Mouse (Mus musculus): ENCODE measurements around the gene Zfp36l1.

Zfp36l1 gene

DNA sequence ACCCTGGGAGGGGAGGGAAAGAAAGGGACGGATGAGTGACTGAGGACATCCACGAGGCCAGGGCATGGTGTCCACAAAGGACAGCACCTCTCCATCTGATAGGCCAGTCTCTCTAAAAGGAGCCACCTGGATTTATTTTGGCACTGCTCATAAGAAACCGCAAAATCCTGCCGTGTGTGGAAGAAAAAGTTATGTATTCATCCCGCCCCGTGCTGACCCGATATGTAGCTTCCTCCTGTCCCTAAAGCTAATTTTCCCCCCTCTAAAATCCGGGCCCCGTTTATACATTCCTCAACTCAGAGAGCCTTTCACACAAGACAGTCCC lies 2.3 kb downstream of the Zfp36l1 start:
- DNase-seq (ENCODE audit: low spot score): peak; percentile 66

DNA sequence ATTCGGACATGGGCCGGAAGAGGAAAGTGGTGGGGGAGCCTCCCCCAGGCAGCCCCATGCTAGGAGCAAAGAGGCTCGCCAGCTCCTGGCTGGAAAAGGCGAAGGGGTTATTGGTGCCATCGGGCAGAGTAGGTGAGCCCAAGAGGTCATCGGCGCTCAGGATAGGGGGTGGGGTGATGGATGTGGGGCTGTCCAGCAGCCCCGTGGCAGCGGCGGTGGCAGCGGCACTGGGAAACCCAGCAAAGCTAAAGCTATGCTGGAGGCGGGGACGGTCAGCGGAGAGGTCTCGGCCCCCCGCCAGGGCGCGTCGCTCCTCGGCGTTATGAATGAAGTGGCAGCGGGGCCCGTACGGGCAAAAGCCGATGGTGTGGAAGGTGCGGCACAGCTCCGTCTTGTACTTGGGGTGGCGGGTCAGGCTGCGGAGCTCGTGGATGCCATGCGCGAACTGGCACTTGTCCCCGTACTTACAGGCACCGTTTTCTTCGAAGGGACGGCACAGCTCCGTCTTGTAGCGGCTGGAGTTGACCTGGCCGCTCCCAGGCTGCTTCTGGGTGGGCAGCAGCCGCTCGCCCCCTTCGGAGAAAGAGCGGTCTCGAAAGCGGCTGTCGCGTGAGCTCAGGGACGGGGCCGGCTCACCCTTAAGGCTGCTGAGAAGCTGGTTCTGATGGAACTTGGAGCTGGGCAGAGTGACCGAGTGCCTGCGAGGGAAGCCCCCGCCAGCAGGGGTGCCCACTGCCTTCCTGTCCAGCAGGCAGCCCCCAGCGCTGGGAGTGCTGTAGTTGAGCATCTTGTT lies 2.9 kb downstream of the Zfp36l1 start:
- DNase-seq (ENCODE audit: low spot score): peak; percentile 53

DNA sequence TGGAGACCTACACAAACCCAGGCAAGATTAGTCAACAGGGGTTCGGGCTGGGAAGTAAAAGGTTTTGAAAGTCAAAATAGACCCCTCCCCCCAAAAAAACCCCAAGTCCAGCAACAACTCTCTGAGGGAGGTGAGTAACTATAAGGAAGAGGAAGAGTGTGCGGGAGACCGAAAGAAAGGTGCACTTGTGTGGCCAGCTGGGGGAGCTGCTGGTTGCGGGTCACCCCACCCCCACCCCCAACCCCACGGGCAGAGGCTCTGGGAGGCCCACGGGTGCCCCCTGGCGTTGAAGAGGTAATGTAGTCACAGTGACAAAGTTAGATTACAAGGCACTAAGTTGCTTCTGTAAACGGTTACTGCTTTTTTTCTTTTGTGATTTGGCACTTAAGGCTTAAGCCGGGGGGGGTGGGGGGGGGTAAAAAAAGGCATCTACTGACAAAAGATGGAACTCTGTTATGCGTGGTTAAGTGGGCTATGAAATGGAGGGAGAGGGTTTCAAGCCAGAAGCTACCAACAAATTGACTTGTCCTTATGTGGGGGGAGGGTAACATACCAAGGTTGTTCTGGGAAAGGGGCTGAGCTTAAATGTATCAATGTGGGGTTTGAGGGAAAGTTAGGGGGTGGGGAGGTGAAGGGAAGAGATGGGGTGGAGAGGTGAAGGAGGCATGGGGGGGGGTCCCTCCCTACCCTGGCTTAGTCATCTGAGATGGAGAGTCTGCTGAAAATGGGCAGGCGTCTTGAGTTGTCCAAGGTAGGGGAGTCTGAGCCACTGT lies 3.7 kb downstream of the Zfp36l1 start:
- DNase-seq (ENCODE audit: low spot score): peak; percentile 77

DNA sequence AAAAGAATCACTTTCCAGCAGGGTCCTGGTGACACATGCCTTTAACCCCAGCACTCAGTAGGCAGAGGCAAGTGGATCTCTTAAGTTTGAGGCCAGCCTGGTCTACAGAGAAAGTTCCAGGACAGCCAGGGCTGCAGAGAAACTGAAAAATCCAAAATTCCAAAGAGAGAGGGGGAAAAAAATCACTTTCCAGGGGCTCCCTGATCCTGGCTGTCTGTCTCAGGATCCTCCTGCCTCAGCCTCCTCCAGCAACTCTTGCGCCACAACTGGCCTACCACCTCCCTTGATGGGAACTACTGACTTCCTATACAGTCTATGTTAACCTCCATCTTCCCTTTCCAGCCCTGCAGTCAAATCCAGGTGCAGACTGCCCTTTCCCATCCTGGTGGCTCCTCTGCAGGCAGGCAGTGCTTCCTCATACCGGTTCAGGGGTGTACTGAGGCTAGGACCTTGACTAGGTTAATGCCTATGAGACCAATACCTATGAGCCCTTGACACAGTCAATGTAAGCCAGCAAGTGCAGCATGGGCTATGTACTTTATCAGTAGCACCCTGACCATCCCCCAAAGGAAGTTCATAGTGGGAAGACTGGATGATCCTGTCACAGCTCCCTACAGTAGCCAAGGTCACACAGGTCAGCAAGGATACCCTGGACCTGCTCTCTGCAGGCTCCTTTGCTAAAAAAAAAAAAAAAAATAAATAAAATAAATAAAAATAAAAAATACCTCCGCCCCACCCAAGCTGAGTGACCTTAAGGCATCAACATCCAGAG lies 5.7 kb downstream of the Zfp36l1 start:
- peak; percentile 41 for DNase-seq (ENCODE audit: low spot score)

DNA sequence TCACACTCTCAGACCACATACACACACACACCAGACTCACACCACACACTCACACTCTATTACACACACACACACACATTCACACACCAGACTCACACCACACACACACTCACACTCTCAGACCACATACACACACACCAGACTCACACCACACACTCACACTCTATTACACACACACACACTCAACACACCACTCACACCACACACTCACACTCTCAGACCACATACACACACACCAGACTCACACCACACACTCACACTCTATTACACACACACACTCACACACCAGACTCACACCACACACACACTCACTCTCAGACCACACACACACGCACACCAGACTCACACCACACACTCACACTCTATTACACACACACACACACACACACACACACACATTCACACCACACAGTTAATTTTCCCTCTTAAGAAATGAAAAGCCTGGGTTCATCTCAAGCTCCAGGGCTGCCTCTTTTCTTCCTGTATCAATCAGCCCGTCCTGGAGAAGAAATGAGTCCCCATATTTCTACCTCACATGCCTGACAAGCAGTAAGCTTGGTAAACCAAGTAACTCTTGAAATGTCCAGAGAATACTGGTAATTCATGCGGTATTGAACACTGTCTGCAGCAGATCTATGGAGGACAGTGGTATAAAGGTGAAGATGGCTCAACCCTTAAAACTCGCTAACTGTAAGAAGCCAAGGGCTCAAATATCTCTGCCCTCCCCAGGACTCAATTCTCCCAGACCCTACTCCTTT lies 6.5 kb downstream of the Zfp36l1 start:
- DNase-seq (ENCODE audit: low spot score): peak; percentile 25

DNA sequence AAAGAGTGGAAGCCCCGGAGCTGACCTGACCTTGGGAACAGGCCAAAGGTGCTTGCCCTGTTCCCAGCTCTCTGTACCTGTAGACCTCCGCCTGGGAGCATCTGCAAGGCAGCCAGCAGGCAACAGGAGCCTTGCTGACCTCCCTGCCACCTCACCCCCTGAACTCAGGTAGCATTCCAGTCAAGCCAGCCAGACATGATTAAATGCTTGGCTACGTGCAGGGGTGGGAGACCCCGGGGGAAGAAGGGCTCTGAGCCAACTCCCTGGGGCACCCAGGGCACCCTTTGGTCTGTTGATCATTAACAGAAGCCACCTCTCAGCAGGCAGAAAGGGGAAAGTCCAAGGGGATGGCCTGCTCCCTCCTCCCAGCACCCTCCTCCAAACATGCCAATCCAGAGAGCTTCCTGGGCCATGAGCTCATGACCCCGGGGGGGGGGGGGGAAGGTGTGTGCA lies 9.3 kb downstream of the Zfp36l1 start:
- peak; percentile 11 for DNase-seq (ENCODE audit: low spot score)

DNA sequence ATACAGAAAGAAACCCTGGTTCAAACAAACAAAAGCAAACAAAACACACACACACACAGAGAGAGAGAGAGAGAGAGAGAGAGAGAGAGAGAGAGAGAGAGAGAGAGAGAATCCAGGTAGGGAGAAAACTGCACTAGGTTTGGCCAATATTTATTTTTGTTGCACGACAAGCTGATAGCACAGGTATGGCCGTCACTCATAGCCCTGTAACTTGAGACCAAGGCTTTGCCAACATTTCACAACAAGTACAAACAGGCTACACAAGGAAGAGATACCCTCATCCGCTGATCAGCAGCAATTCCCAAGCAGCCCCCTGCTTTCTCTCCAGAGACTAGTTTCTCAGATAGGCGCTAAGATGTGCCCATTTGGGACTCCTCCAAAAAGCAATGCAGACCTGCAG lies 9.7 kb downstream of the Zfp36l1 start:
- DNase-seq (ENCODE audit: low spot score): peak; percentile 21

DNA sequence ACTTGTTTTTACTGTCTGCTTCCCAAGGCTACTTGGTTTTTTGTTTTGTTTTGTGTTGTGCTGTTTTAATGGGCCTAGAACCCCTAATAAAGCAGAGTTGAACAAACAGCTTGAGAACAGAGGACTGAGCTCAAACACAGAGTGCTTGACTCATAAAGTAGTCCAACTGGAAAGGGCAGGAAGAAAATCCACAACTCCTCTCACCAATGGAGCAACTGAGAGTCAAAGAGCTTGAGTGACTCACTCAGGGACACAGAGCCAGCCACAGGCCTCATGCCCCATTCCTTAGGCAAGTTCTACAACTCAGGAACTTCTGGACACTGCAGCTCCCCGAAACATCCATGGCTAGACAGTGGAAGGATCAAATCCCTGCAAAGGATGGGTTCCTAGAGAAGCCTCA lies 14.0 kb downstream of the Zfp36l1 start:
- no peak for DNase-seq (ENCODE audit: low spot score)

DNA sequence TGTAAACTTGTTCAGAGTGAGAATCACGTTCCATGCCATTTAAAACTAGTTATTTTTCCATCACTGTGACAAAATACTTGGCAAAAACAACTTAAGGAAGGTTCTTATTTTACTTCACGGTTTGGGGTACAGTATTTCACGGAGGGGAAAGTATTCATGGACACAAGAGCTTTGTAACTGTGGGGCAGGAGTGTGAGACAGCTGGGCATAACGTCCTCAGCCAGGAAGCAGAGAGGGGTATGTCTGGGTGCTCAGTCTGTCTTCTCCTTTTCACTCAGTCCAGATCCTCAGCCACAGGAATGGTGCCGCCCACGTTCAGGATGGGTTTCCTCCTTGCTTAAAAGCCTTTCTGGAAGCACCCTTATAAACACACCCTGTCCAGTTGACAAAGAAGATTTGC lies 16.1 kb downstream of the Zfp36l1 start:
- DNase-seq (ENCODE audit: low spot score): no peak

DNA sequence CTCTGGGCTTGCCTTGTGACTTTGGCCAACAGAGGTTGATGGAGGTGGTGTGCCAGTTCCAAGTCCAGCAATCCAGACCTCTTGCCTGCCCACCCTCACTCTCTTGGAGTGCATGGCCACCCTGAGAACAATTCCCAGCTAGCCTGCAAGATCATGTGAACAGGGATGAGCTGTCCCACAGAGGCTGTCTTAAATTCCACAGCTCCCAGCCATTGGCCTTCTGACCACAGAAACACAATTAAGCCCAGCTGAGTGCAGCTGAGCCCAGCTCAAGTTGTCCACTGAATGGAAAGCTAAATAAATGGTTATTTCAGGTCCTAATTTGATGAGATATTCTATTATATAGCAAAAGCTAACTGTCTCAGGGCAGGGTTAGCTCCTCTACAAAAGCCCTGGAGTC lies 20.0 kb downstream of the Zfp36l1 start:
- DNase-seq (ENCODE audit: low spot score): no peak

DNA sequence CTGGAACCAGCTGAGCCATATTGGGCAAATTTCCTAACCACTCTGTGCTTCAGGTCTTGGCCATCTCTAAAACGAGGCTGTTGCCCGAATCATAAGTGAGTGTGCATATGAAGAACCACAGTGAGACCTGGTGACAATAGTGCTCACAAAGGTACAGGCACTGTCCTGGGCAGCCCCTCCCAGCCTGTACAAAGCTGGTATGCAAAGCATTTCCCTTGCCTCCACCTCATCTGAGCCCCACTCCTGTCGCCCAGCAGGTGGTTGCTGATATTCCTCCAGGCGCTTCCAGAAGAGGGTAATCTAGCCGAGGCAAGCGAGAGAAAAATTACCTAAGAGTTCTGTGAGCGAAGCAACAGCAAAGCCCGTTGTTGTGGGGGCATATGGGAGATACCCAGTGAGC lies 21.7 kb downstream of the Zfp36l1 start:
- peak; percentile 20 for DNase-seq (ENCODE audit: low spot score)

DNA sequence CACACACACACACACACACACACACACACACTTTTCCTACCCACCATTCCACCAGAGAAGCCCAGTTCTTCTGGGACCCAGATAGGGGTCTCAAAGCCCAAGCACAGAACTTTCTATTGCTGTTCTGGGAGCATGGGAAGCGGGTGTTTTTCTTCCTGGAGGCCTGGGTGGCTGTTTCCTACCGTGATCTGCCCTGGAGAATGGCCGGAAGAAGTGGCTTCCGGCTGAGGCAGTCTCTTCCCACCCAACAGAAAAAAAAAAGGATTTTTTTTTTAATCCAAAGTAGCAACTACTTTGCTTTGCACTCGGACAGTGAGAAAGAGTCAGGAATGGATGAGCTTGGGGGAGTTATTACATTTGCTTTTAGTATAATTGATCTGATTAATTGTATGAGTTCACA lies 22.3 kb downstream of the Zfp36l1 start:
- DNase-seq (ENCODE audit: low spot score): no peak

DNA sequence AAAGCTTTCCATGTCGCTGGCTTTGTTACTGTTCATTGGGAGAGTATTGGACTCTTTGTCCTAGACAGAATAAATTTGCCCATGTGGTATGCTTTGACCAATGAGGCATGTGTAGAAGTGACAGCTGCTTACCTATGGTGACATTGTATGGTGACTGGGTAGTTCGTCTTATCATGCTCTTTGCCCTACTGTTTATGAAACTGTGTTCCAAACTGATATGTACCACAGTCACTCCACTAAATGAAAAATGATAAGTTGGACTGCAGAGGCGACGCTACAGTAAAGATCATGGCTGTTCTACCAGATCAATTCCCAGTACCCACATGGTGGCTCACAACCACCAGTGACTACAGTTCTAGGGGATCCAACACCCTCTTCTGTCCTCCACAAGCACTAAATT lies 24.7 kb downstream of the Zfp36l1 start:
- no peak for DNase-seq (ENCODE audit: low spot score)

DNA sequence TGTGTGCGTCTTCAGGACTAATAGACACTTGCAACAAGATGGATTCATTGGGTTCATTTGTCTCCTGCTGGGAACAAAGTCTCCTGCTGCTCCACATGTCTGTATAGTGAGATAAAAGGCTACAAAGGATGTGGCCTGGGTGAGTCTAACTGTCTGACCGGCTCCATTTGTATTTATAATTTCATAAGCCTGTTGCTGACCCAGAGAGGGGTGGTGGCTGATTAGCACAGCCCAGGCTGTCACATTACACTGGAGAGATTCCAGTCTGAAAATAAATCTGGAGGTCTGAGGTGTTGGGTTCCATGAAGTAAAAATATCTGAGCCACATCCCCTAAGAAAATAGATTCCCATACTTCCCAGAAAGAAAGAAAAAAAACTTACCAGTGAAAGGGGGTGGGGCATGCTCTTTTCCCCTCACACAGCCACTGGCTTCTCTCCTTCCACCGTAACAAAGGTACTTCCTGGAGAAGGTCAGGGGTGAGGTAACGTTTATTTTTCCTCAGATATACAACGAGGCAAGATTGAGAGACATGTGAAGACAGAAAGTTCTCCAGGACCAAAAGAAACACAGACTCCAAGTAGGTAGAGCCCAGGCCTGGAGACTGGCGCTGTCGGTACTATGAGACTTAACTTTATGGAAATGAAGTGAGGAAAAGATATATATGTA lies 28.2 kb downstream of the Zfp36l1 start:
- DNase-seq (ENCODE audit: low spot score): peak; percentile 41

DNA sequence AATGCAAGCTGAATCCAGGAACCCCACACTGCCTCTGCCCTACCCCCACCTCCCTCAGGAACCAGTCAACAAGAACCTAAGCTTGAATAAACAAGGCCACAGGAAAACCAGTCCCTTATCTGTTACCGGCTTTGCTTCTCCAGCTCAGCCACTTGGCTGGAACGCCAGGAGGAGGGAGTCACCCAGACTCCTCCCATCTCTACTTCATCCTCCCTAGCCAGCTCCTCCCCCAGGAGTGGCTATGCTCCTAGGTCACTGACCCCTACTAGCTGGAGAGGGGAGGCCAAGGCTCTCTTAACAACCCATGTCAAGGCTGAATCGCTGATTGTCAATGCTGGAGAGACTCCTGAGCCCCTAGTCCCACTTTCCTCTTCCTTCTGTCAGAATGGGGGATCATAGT lies 28.9 kb downstream of the Zfp36l1 start:
- DNase-seq (ENCODE audit: low spot score): peak; percentile 84

DNA sequence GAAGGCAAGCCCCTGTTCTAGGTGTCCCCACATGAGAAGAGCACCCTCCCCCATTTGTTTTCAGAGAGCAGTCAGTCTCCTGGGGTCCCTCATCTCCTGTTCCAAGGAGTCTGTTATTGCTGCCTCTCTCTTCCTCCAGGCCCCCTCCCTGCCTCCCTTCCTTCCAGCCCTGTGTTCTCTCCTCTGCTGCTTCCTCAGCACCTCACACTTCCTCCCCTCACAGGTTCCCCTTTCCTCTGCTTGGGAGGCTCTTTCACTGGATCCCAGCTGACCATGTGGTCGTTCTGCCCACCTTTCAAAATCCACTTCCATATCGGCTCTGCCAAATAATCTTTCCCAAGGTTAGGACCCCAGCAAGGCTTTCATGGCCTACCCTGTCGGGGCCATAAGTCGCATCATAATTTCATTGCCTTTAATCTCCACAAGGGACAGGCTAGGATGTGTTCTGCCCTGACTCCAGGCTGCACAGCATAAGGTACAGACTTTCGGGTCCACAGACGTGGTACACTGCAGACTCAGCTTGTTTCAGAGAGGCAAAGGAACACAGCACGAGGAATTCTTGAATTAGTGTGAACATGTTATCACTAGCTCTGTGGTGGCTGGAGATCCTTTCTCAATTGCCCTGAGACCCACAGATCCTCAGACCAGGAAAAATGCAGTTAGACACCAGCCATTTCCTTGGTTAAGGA lies 29.5 kb downstream of the Zfp36l1 start:
- DNase-seq (ENCODE audit: low spot score): no peak

DNA sequence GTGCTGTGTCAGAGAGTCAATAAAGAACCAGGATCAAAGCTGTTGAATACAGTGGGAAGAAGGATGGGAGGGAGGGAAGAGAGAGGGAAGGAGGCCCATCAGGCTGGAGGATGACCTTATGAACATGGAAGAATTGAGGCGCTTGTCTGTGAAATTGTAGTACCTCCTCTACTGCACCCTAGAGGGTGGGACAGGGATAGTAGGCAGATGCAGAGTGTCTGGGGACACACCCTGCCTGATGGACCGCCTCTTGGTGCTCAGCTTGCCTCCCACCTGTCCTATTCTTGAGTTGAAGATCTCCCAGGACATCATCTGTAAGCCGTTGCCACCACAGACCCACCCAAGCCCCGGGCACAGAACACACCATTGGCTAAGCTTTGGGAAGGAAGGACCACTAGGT lies 30.1 kb downstream of the Zfp36l1 start:
- no peak for DNase-seq (ENCODE audit: low spot score)

DNA sequence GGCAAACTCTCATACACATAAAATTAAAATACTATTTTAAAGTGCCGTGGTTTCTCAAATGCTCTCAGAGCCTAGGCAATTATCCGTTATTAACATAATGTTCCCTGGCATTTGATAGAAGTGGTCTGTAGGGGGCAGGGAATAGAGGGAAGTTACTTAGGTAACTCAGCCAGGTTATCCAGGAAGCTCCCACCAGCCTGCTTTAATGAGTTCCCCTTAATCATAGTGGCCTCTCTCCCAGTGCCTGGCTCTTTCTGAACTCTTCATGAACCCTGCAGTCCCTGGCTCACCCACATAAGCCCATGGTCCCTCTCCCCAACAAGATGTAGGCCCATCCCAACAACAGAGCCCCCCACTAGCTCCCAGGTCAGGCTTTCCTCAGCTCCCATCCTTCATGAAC lies 31.4 kb downstream of the Zfp36l1 start:
- no peak for DNase-seq (ENCODE audit: low spot score)

DNA sequence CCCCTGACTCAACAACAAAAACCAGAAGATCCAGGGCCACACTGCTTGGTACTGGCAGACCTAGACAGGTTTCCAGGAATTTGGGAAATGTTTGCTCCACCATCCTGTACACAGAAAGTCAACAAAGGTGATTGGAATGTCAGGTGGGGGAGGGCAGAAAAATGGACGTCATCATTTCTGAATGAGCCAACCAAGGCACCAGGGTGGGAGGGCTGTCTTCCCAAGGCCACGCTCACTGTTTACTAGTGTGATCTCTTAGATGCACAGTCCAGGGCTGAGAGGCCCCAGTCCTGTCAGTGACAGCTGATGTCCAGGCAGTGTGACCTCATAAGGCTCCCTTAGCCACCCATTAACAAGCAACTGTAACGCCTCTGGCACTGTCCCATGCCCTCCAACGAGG lies 32.9 kb downstream of the Zfp36l1 start:
- DNase-seq (ENCODE audit: low spot score): no peak

DNA sequence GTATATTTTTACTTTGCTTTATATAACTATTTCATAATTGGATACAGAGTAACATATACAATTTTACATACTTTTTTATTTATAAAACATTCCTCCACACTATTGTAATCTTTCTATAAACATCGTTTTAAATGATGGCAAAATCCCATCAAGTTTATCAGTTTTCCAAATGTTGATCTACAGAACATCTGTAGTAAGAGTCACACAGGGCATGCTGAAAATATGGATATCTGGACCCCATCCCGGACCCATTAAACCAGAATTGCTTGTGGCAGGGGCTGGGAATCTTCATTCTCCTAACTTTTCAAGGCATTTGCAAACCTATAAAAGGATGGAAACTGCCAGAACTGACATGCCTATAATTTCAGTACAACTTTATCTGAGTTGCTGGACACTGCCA lies 38.5 kb downstream of the Zfp36l1 start:
- DNase-seq (ENCODE audit: low spot score): no peak
